ENCODE assay signal across 8 mouse cellular contexts in the genomic region with DNA sequence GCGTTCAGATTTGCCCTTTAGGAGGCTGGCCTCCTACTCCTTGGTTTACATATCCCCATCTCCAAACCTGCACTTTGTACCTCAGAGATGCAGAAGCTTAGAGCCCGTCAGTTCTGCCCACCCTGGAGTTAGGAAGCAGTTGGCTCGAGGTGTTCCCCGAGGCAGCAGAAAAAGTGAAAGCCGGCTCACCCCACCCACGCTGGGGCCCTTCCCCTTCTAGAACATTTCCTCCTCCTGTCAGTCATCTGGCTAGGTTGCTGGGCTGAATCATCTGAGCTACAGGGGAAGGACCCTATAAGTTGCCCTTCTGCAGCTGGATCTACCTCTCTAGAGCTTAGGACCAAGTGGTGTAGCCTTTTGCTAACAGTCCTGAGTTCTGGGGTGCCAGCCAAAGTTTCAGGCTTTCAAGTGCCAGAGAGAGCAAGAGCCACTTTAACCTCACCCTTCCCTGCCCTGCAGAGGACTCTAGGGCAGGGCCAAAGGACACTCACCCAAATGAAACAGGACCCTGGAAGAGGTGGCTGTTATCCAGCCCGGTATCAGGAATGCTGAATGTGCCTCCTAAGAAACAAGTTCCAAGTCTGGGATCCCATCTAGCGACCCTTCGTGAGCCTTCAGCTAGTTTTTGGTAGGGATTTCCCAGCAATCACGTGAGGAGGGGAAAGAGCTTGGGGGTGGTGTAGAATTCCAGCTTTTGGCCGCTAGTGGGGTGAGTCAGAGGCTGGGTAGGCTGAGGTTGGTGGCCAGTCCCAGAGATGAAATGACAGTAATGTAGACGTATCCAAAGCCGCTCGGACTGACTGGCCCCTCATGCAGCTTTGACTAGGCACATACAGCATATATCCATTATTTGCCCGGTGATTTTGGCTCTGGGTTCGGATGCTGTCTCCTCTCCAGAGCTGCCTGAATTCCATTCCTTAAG. TPM values are rescaled to one million over a fixed set of nuclear protein-coding genes. Genes with fewer than 3 reads are reported as not detected.
A peak's percentile ranks its signal among the peaks of the same experiment; 100 is the strongest.
DNase-seq lines count a peak whose midpoint lies in the region; ATAC-seq and TF ChIP-seq lines count a peak whose summit lies in the region.

No protein-coding gene starts in this region.

- H3K4me1 ChIP-seq in forebrain, embryonic 11.5 days (replicated peaks; ENCODE audit: control insufficient read depth, insufficient read depth, low read length): peaks cover 17% of the 10 kb centered on the region
- peaks cover 51% of the 10 kb centered on the region for H3K4me1 ChIP-seq in heart, embryonic 15.5 days (replicated peaks)
- peaks cover 12% of the 10 kb centered on the region for H3K4me1 ChIP-seq in kidney, postnatal 0 days (replicated peaks; ENCODE audit: insufficient read depth, low read length)

- no peaks in the 10 kb centered on the region; the same call in 1 of the 2 replicates for H3K36me3 ChIP-seq in forebrain, embryonic 11.5 days (ENCODE audit: control insufficient read depth, insufficient read depth, low read length)
- H3K36me3 ChIP-seq in heart, embryonic 15.5 days: peaks cover 3% of the 10 kb centered on the region; the same call in 1 of the 2 replicates
- H3K36me3 ChIP-seq in kidney, postnatal 0 days (ENCODE audit: insufficient read depth, low read length): peaks cover 6% of the 10 kb centered on the region; the same call in 1 of the 2 replicates

- peak; percentile 78 for DNase-seq in CD4-positive helper T cell, adult 2 months (ENCODE audit: low read depth, low spot score)
- peak; percentile 73 for DNase-seq in MN1 (ENCODE audit: low spot score)
- no peak for DNase-seq in forebrain, embryonic 11.5 days (ENCODE audit: low spot score)
- peak; percentile 82 for DNase-seq in kidney, postnatal 0 days (ENCODE audit: low spot score)
- peak; percentile 60 to 76 for DNase-seq in spleen, postnatal 4 days (ENCODE audit: low spot score in 2 of 2)
- no peak for DNase-seq in retina, postnatal 1 day

- whole genome bisulfite sequencing in forebrain, embryonic 11.5 days: 37% methylated on average over 16 of the region's 16 CpGs
- 20% methylated on average over 16 of the region's 16 CpGs for WGBS in heart, embryonic 15.5 days
- WGBS in kidney, postnatal 0 days: 23% methylated on average over 16 of the region's 16 CpGs

- no peaks in the 10 kb centered on the region for H3K27me3 ChIP-seq in forebrain, embryonic 11.5 days (ENCODE audit: control insufficient read depth, insufficient read depth, low read length)
- H3K27me3 ChIP-seq in heart, embryonic 15.5 days: no peaks in the 10 kb centered on the region
- no peaks in the 10 kb centered on the region for H3K27me3 ChIP-seq in kidney, postnatal 0 days (ENCODE audit: insufficient read depth, low read length)

- ATAC-seq in forebrain, embryonic 11.5 days (replicated peaks; ENCODE audit: low FRiP score): peak; percentile 62
- ATAC-seq in heart, embryonic 15.5 days (replicated peaks; ENCODE audit: insufficient number of reproducible peaks, insufficient read depth, low FRiP score, low read depth): peak; percentile 20
- ATAC-seq in kidney, postnatal 0 days (replicated peaks; ENCODE audit: low FRiP score, low read depth): peak; percentile 21
- peak; percentile 49 for ATAC-seq in megakaryocyte, adult 5-6 weeks (ENCODE audit: poor library complexity, severe bottlenecking)

- no peak overlapping the region for H3K27ac ChIP-seq in forebrain, embryonic 11.5 days (ENCODE audit: low read depth, low read length)
- peak overlapping the region; percentile 77 for H3K27ac ChIP-seq in heart, embryonic 15.5 days
- H3K27ac ChIP-seq in kidney, postnatal 0 days: peak overlapping the region; percentile 63; the same call in 1 of the 2 replicates

- peak overlapping the region; percentile 39 for H3K9ac ChIP-seq in forebrain, embryonic 11.5 days (ENCODE audit: low read length)
- peak overlapping the region; percentile 42 for H3K9ac ChIP-seq in heart, embryonic 15.5 days
- no peak overlapping the region; the same call in 1 of the 2 replicates for H3K9ac ChIP-seq in kidney, postnatal 0 days (ENCODE audit: low read depth, low read length)

- no peak for TF ChIP-seq CTCF in kidney, postnatal 0 days (IDR thresholded peaks at IDR 0.05; ENCODE audit: low read depth)

- no peak overlapping the region for H3K4me3 ChIP-seq in forebrain, embryonic 11.5 days (ENCODE audit: low read depth, low read length)
- H3K4me3 ChIP-seq in heart, embryonic 15.5 days: peak overlapping the region; percentile 65
- peak overlapping the region; percentile 1; the same call in 1 of the 2 replicates for H3K4me3 ChIP-seq in kidney, postnatal 0 days (replicated peaks; ENCODE audit: low read depth, low read length)

- H3K4me2 ChIP-seq in forebrain, embryonic 11.5 days (ENCODE audit: low read depth, low read length, severe bottlenecking): peak overlapping the region; percentile 31
- peak overlapping the region; percentile 63 for H3K4me2 ChIP-seq in heart, embryonic 15.5 days
- peak overlapping the region; percentile 21 for H3K4me2 ChIP-seq in kidney, postnatal 0 days (ENCODE audit: low read length)

- H3K9me3 ChIP-seq in forebrain, embryonic 11.5 days (ENCODE audit: control insufficient read depth, low read length): no peaks in the 10 kb centered on the region
- H3K9me3 ChIP-seq in heart, embryonic 15.5 days (replicated peaks): no peaks in the 10 kb centered on the region
- no peaks in the 10 kb centered on the region for H3K9me3 ChIP-seq in kidney, postnatal 0 days (replicated peaks; ENCODE audit: low read length)

RNA-seq across cellular contexts. Expression of a gene that starts 0.5 kb away (rescaled TPM):
- polyA plus RNA-seq in forebrain, embryonic 11.5 days (2014; fragmentation: Nextera tagmentation; extraction: Ambion mirVana): 1.2 TPM in 2 replicates
- polyA plus RNA-seq in heart, embryonic 15.5 days (2015; fragmentation: Nextera tagmentation; extraction: Ambion mirVana): 1.9 and 4.7 TPM in 2 replicates
- polyA plus RNA-seq in kidney, postnatal 0 days (2015; fragmentation: Nextera tagmentation; extraction: Ambion mirVana): 5.8 and 6.4 TPM in 2 replicates
- 14.3 and 19.2 TPM in 2 replicates for total RNA-seq in megakaryocyte, adult 5-6 weeks (2015)
- 26.7 and 29.7 TPM in 2 replicates for total RNA-seq in megakaryocyte, adult 5-6 weeks (2017)

RNA-seq across cellular contexts. Expression of a gene that starts 0.5 kb away (rescaled TPM):
- 56.5 and 63.7 TPM in 2 replicates for polyA plus RNA-seq in forebrain, embryonic 11.5 days (2014; fragmentation: Nextera tagmentation; extraction: Ambion mirVana)
- 24.9 and 34.2 TPM in 2 replicates for polyA plus RNA-seq in heart, embryonic 15.5 days (2015; fragmentation: Nextera tagmentation; extraction: Ambion mirVana)
- polyA plus RNA-seq in kidney, postnatal 0 days (2015; fragmentation: Nextera tagmentation; extraction: Ambion mirVana): 35.6 and 40.0 TPM in 2 replicates
- total RNA-seq in megakaryocyte, adult 5-6 weeks (2015): 3.6 and 6.3 TPM in 2 replicates
- total RNA-seq in megakaryocyte, adult 5-6 weeks (2017): 10.0 and 16.0 TPM in 2 replicates

RNA-seq across cellular contexts. Expression of a gene that starts 10.5 kb away (rescaled TPM):
- polyA plus RNA-seq in forebrain, embryonic 11.5 days (2014; fragmentation: Nextera tagmentation; extraction: Ambion mirVana): 0.19 and 0.71 TPM in 2 replicates
- 0.10 and 0.14 TPM in 2 replicates for polyA plus RNA-seq in heart, embryonic 15.5 days (2015; fragmentation: Nextera tagmentation; extraction: Ambion mirVana)
- polyA plus RNA-seq in kidney, postnatal 0 days (2015; fragmentation: Nextera tagmentation; extraction: Ambion mirVana): 0.52 and 0.91 TPM in 2 replicates
- total RNA-seq in megakaryocyte, adult 5-6 weeks (2015): not detected in 2 replicates
- total RNA-seq in megakaryocyte, adult 5-6 weeks (2017): not detected in 2 replicates

RNA-seq across cellular contexts. Expression of a gene that starts 23.2 kb away (rescaled TPM):
- 300 and 309 TPM in 2 replicates for polyA plus RNA-seq in forebrain, embryonic 11.5 days (2014; fragmentation: Nextera tagmentation; extraction: Ambion mirVana)
- 61.8 and 73.2 TPM in 2 replicates for polyA plus RNA-seq in heart, embryonic 15.5 days (2015; fragmentation: Nextera tagmentation; extraction: Ambion mirVana)
- polyA plus RNA-seq in kidney, postnatal 0 days (2015; fragmentation: Nextera tagmentation; extraction: Ambion mirVana): 78.6 and 79.7 TPM in 2 replicates
- 1.5 and 2.9 TPM in 2 replicates for total RNA-seq in megakaryocyte, adult 5-6 weeks (2015)
- 2.4 and 4.0 TPM in 2 replicates for total RNA-seq in megakaryocyte, adult 5-6 weeks (2017)

RNA-seq across cellular contexts. Expression of a gene that starts 23.5 kb away (rescaled TPM):
- polyA plus RNA-seq in forebrain, embryonic 11.5 days (2014; fragmentation: Nextera tagmentation; extraction: Ambion mirVana): not detected in 2 replicates
- not detected in 2 replicates for polyA plus RNA-seq in heart, embryonic 15.5 days (2015; fragmentation: Nextera tagmentation; extraction: Ambion mirVana)
- not detected in 2 replicates for polyA plus RNA-seq in kidney, postnatal 0 days (2015; fragmentation: Nextera tagmentation; extraction: Ambion mirVana)
- not detected in 2 replicates for total RNA-seq in megakaryocyte, adult 5-6 weeks (2015)
- total RNA-seq in megakaryocyte, adult 5-6 weeks (2017): not detected in 2 replicates

Comparison
In these comparisons a context has a peak if more than half of its experiments do, and no peak if none do; other contexts are left out.
1. DNase-seq: peak in CD4-positive helper T cell, adult 2 months (single experiment), MN1 (single experiment), kidney, postnatal 0 days (single experiment) and spleen, postnatal 4 days (2 of 2); none in forebrain, embryonic 11.5 days (single experiment) and retina, postnatal 1 day (single experiment).
2. Peak in every context shown above with its lines, with median percentiles within 50 percentile points of each other: ATAC-seq and H3K4me2 ChIP-seq.